Comparison of ENCODE assay signal across 17 mouse cellular contexts in the genomic region with DNA sequence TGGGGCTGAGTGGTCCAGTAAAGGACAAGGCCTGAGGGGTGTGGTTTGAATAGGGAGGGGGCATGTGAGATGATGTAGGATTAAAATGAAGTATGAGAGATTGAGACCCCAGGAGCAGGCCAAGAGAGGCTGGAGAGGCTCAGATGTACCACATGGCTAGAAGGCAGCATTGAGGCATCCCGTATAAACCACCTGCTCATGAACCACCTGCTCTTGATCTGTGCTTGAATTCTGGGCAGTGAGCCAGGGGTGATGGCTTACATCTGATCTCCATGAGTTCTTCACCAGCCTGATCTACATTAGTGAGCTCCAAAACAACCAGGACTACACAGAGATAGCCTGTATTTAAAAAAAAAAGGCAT. TPM values are rescaled to one million over a fixed set of nuclear protein-coding genes. Genes with fewer than 3 reads are reported as not detected.
DNase-seq lines count a peak whose midpoint lies in the region; ATAC-seq and TF ChIP-seq lines count a peak whose summit lies in the region.
"Had no signal": no experiment of that assay in that cellular context is flagged by ENCODE, and none has a peak within 500 bp of the region (broad histone marks: within the 10 kb centered on the region; RNA-seq: fewer than 3 reads in every experiment).

No protein-coding gene starts in this region.

- no peak overlapping the region for H3K9ac ChIP-seq in forebrain, embryonic 13.5 days
- no peak overlapping the region for H3K9ac ChIP-seq in forebrain, embryonic 15.5 days (replicated peaks)
- H3K9ac ChIP-seq in limb, embryonic 11.5 days (ENCODE audit: low read length): no peak overlapping the region
- no peak overlapping the region for H3K9ac ChIP-seq in hindbrain, postnatal 0 days (replicated peaks; ENCODE audit: low read length)

- H3K36me3 ChIP-seq in forebrain, embryonic 13.5 days (ENCODE audit: poor library complexity, severe bottlenecking): no peaks in the 10 kb centered on the region
- H3K36me3 ChIP-seq in forebrain, embryonic 15.5 days: no peaks in the 10 kb centered on the region
- H3K36me3 ChIP-seq in limb, embryonic 11.5 days (ENCODE audit: control insufficient read depth, insufficient read depth, low read length): no peaks in the 10 kb centered on the region
- no peaks in the 10 kb centered on the region for H3K36me3 ChIP-seq in limb, embryonic 10.5 days
- no peaks in the 10 kb centered on the region for H3K36me3 ChIP-seq in hindbrain, postnatal 0 days (ENCODE audit: insufficient read depth, low read length)
- H3K36me3 ChIP-seq: G1E had no signal

- H3K4me3 ChIP-seq in forebrain, embryonic 13.5 days: no peak overlapping the region
- no peak overlapping the region for H3K4me3 ChIP-seq in forebrain, embryonic 15.5 days
- H3K4me3 ChIP-seq in limb, embryonic 11.5 days (ENCODE audit: low read depth, low read length): no peak overlapping the region
- H3K4me3 ChIP-seq in limb, embryonic 10.5 days: no peak overlapping the region
- no peak overlapping the region for H3K4me3 ChIP-seq in hindbrain, postnatal 0 days (ENCODE audit: low read length)

- DNase-seq in limb, embryonic 11.5 days (ENCODE audit: low spot score): no peak
- no peak for DNase-seq in limb, embryonic 10.5 days (ENCODE audit: low spot score)
- peak; percentile 34 for DNase-seq in brain, adult 2 months (ENCODE audit: low read depth, low spot score)
- DNase-seq in hindbrain, postnatal 0 days (ENCODE audit: low spot score): peak; percentile 8
- DNase-seq in adrenal gland, adult (ENCODE audit: inconsistent age in 2 of 2, low spot score in 1 of 2): no peak
- no peak for DNase-seq in urinary bladder, adult 2 months (ENCODE audit: low spot score)
- DNase-seq: cerebellum, adult 8-10 months; heart, postnatal 10 days; kidney, adult 9 months; lung, adult 18-20 months; right cerebral cortex, postnatal 14 days; thymus, postnatal 25 days had no signal

- H3K27me3 ChIP-seq in forebrain, embryonic 13.5 days: peaks cover 4% of the 10 kb centered on the region; the same call in 1 of the 2 replicates
- no peaks in the 10 kb centered on the region for H3K27me3 ChIP-seq in forebrain, embryonic 15.5 days
- peaks cover 3% of the 10 kb centered on the region; the same call in 1 of the 2 replicates for H3K27me3 ChIP-seq in limb, embryonic 11.5 days (ENCODE audit: control insufficient read depth, insufficient read depth, low read length)
- H3K27me3 ChIP-seq in limb, embryonic 10.5 days (ENCODE audit: low read depth, poor library complexity, severe bottlenecking): peaks cover 21% of the 10 kb centered on the region
- no peaks in the 10 kb centered on the region for H3K27me3 ChIP-seq in hindbrain, postnatal 0 days (ENCODE audit: insufficient read depth, low read length)

- WGBS in forebrain, embryonic 13.5 days: 56% methylated on average over 1 of the region's 1 CpGs
- WGBS in forebrain, embryonic 15.5 days: 50% methylated on average over 1 of the region's 1 CpGs
- 83% methylated on average over 1 of the region's 1 CpGs for WGBS in limb, embryonic 11.5 days
- WGBS in limb, embryonic 10.5 days: 55% methylated on average over 1 of the region's 1 CpGs
- 40% methylated on average over 1 of the region's 1 CpGs for WGBS in hindbrain, postnatal 0 days

- no peaks in the 10 kb centered on the region for H3K9me3 ChIP-seq in forebrain, embryonic 13.5 days (replicated peaks)
- no peaks in the 10 kb centered on the region for H3K9me3 ChIP-seq in forebrain, embryonic 15.5 days
- H3K9me3 ChIP-seq in limb, embryonic 11.5 days (ENCODE audit: control insufficient read depth, low read length): no peaks in the 10 kb centered on the region
- no peaks in the 10 kb centered on the region for H3K9me3 ChIP-seq in limb, embryonic 10.5 days (replicated peaks)
- H3K9me3 ChIP-seq in hindbrain, postnatal 0 days (ENCODE audit: low read length): no peaks in the 10 kb centered on the region
- H3K9me3 ChIP-seq: G1E had no signal

- no peak for TF ChIP-seq CTCF in hindbrain, postnatal 0 days (IDR thresholded peaks at IDR 0.05; ENCODE audit: low read depth)

- H3K4me1 ChIP-seq in forebrain, embryonic 13.5 days: no peaks in the 10 kb centered on the region
- no peaks in the 10 kb centered on the region; the same call in 1 of the 2 replicates for H3K4me1 ChIP-seq in forebrain, embryonic 15.5 days
- no peaks in the 10 kb centered on the region for H3K4me1 ChIP-seq in limb, embryonic 11.5 days (ENCODE audit: control insufficient read depth, insufficient read depth, low read length)
- 0 out of 2 replicates have a peak, but pooled peaks cover 7% of the 10 kb centered on the region for H3K4me1 ChIP-seq in limb, embryonic 10.5 days
- H3K4me1 ChIP-seq in hindbrain, postnatal 0 days (ENCODE audit: insufficient read depth, low read length): no peaks in the 10 kb centered on the region

- peak; percentile 36; the same call in 1 of the 2 replicates for ATAC-seq in forebrain, embryonic 13.5 days
- no peak for ATAC-seq in forebrain, embryonic 15.5 days (replicated peaks)
- 0 out of 2 replicates have a peak, but pooled peaks have one; percentile 6 for ATAC-seq in limb, embryonic 11.5 days (ENCODE audit: insufficient number of reproducible peaks, low FRiP score, low TSS enrichment, low read depth)
- ATAC-seq in hindbrain, postnatal 0 days: no peak; the same call in 1 of the 2 replicates

- H3K27ac ChIP-seq in forebrain, embryonic 13.5 days: no peak overlapping the region
- H3K27ac ChIP-seq in forebrain, embryonic 15.5 days (replicated peaks): no peak overlapping the region
- H3K27ac ChIP-seq in limb, embryonic 11.5 days (replicated peaks; ENCODE audit: low read depth, low read length): no peak overlapping the region
- no peak overlapping the region for H3K27ac ChIP-seq in limb, embryonic 10.5 days
- H3K27ac ChIP-seq in hindbrain, postnatal 0 days: no peak overlapping the region

- H3K4me2 ChIP-seq in forebrain, embryonic 13.5 days: no peak overlapping the region
- H3K4me2 ChIP-seq in forebrain, embryonic 15.5 days (replicated peaks): no peak overlapping the region
- H3K4me2 ChIP-seq in limb, embryonic 11.5 days (ENCODE audit: low read depth, severe bottlenecking): no peak overlapping the region
- H3K4me2 ChIP-seq in hindbrain, postnatal 0 days (ENCODE audit: low read depth, low read length): no peak overlapping the region

RNA-seq across cellular contexts. Expression of a gene that starts 2.6 kb away (rescaled TPM):
- 0.10 TPM in 1 of 2 replicates, not detected in the other for polyA plus RNA-seq in forebrain, embryonic 13.5 days (2015; fragmentation: Nextera tagmentation; extraction: Ambion mirVana)
- 0.10 TPM in 1 of 2 replicates, not detected in the other for polyA plus RNA-seq in forebrain, embryonic 15.5 days (2015; fragmentation: Nextera tagmentation; extraction: Ambion mirVana)
- not detected in 2 replicates for polyA plus RNA-seq in limb, embryonic 11.5 days (2014; fragmentation: Nextera tagmentation; extraction: Ambion mirVana)
- not detected in 2 replicates for polyA plus RNA-seq in limb, embryonic 10.5 days (2016; fragmentation: Nextera tagmentation; extraction: Ambion mirVana)
- 0.11 and 0.58 TPM in 2 replicates for total RNA-seq in hindbrain, postnatal 0 days (2014; rRNA removed)
- polyA plus RNA-seq in hindbrain, postnatal 0 days (2015; fragmentation: Nextera tagmentation; extraction: Ambion mirVana): 0.25 and 0.28 TPM in 2 replicates
- not detected in 2 replicates for polyA plus RNA-seq in urinary bladder, adult 2 months (2012; rRNA removed)
- total RNA-seq: G1E; heart, postnatal 10 days had no signal
- polyA plus RNA-seq: C2C12; G1E; gonadal fat pad, adult 2 months had no signal

RNA-seq across cellular contexts. Expression of a gene that starts 30.9 kb away (rescaled TPM):
- 13.3 and 16.9 TPM in 2 replicates for polyA plus RNA-seq in forebrain, embryonic 13.5 days (2015; fragmentation: Nextera tagmentation; extraction: Ambion mirVana)
- polyA plus RNA-seq in forebrain, embryonic 15.5 days (2015; fragmentation: Nextera tagmentation; extraction: Ambion mirVana): 24.1 and 24.8 TPM in 2 replicates
- polyA plus RNA-seq in limb, embryonic 11.5 days (2014; fragmentation: Nextera tagmentation; extraction: Ambion mirVana): 1.7 and 2.3 TPM in 2 replicates
- 2.3 and 2.8 TPM in 2 replicates for polyA plus RNA-seq in limb, embryonic 10.5 days (2016; fragmentation: Nextera tagmentation; extraction: Ambion mirVana)
- 27.3 and 35.8 TPM in 2 replicates for total RNA-seq in hindbrain, postnatal 0 days (2014; rRNA removed)
- 22.3 and 22.6 TPM in 2 replicates for polyA plus RNA-seq in hindbrain, postnatal 0 days (2015; fragmentation: Nextera tagmentation; extraction: Ambion mirVana)
- polyA plus RNA-seq in urinary bladder, adult 2 months (2012; rRNA removed): 0.27 and 0.39 TPM in 2 replicates
- total RNA-seq: G1E had no signal
- polyA plus RNA-seq: G1E had no signal

RNA-seq across cellular contexts. Expression of a gene that starts 38.6 kb away (rescaled TPM):
- polyA plus RNA-seq in forebrain, embryonic 13.5 days (2015; fragmentation: Nextera tagmentation; extraction: Ambion mirVana): 4.7 and 4.9 TPM in 2 replicates
- polyA plus RNA-seq in forebrain, embryonic 15.5 days (2015; fragmentation: Nextera tagmentation; extraction: Ambion mirVana): 10.0 and 11.2 TPM in 2 replicates
- polyA plus RNA-seq in limb, embryonic 11.5 days (2014; fragmentation: Nextera tagmentation; extraction: Ambion mirVana): 0.06 and 0.21 TPM in 2 replicates
- 0.14 and 0.30 TPM in 2 replicates for polyA plus RNA-seq in limb, embryonic 10.5 days (2016; fragmentation: Nextera tagmentation; extraction: Ambion mirVana)
- 86.8 and 90.5 TPM in 2 replicates for total RNA-seq in hindbrain, postnatal 0 days (2014; rRNA removed)
- 22.7 and 24.5 TPM in 2 replicates for polyA plus RNA-seq in hindbrain, postnatal 0 days (2015; fragmentation: Nextera tagmentation; extraction: Ambion mirVana)
- polyA plus RNA-seq in urinary bladder, adult 2 months (2012; rRNA removed): 1.4 and 2.9 TPM in 2 replicates
- polyA plus RNA-seq: C2C12, G1E had no signal

Comparison
In these comparisons a context has a peak if more than half of its experiments do, and no peak if none do; other contexts are left out.
1. ATAC-seq: peak in forebrain, embryonic 13.5 days (single experiment) and limb, embryonic 11.5 days (single experiment); none in forebrain, embryonic 15.5 days (single experiment) and hindbrain, postnatal 0 days (single experiment).
2. DNase-seq: peak in brain, adult 2 months (single experiment) and hindbrain, postnatal 0 days (single experiment); none in limb, embryonic 11.5 days (single experiment), limb, embryonic 10.5 days (single experiment), adrenal gland, adult (0 of 2) and urinary bladder, adult 2 months (single experiment).